Mouse (Mus musculus) WW6 (cell line): Measurements from ENCODE around the gene Jaml.

ENCODE experiments used
- DNase-seq: peaks from one replicate; pipeline ENCODE4 v3.0.0-alpha.2; 2013; ENCODE audit warnings: low read depth, low spot score

Gene Jaml

DNA sequence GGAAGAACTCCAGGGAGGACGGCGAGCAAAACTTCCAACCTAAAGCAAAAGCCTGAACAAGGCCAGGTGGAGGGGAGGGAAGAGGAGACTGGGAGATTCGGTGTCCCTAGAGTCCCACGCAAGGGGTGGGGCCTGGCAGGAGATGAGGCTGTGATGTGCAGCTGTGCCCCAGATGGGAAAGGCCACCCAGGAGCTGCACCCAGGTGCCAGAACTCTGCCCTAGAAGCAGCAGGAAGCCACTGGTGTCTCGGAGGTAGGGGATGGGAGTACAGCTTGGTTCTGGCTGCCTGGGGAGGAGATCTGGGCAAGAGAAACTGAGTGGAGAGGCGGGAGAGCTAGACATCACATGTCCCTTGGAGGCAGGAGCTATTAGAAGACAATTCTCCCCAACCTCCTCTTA, 42.0 kb downstream of the Jaml start:
- no peak for DNase-seq

DNA sequence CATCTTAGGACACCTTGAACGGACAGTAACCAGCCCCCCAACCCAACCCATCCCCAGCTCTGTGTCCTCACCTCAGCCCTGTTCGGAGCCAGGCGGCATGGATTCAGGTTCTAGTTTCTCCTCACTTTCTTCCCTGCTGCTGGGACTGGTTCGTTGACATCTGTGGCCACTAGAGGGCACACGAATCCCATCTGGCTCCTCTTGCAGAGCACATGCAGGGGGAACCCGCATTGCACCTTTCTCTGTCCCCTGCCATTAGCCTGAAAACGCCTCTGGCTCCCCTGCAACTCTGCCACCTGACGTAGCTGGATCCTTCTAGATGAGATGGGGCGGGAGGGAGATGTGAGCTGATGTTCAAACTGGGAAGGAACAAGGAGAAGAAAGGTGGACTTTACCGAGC, 42.8 kb downstream of the Jaml start:
- peak; percentile 78 for DNase-seq

DNA sequence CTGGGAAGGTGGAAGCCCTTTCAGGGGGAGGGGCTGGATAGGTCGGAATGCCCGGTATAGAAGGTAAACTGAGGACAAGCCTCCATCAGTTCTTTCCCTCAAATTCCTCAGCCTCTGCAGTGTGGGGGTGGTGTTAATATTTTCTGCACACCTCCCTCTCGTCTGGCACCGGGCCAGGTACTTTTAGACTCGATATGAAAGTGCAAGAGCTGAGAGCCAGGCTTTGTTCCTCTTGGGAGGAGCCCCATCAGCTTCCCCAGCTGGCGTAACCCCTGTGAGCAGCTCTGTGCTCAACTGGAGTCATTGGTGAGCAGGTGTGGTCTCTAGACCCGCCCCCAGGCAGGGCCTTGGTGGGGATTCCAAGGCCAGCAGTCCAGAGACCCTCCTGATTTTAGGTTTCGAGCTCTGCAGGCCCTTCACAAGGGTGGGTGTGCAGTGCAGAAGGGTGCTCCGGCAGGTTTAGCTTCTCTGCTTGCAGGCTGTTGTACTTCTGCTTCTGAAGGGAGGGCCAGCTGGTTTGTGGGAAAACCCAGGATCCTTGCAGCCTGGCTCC, 43.3 kb downstream of the Jaml start:
- DNase-seq = no peak

DNA sequence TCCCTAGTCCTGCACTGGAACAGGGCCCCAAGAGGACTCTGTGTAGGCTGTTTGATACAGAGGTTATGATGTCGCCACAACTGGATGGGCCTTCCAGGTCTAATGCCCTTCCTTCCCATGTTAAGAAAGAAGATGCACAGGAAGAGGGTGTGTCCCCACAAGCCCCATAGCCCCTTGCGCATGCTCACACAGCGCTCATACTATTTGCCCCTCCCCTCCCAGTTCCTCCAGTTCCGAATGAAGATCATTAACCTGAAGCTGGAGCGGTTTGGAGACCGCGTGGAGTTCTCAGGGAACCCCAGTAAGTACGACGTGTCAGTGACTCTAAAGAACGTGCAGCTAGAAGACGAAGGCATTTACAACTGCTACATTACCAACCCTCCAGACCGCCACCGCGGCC, 46.2 kb downstream of the Jaml start:
- no peak for DNase-seq

DNA sequence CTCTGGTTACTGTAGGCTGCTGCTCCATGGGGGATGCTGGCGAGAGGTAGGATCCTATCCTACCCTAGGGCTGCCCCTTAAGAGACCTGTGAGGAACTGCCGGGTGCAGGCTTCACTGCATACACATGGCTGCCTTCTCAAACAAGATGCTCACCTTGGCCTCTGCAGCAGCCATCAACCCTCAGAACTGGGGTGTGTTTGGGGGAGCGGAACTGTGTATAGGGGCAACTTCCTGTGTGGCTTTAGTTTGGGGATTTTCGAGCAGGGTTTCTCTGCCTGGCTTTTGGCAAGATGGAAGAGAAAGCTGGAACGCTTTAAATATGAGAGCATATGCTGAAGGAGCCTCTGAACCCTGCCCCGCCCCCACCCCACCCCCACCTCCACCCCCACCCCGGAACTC, 48.0 kb downstream of the Jaml start:
- DNase-seq = no peak

DNA sequence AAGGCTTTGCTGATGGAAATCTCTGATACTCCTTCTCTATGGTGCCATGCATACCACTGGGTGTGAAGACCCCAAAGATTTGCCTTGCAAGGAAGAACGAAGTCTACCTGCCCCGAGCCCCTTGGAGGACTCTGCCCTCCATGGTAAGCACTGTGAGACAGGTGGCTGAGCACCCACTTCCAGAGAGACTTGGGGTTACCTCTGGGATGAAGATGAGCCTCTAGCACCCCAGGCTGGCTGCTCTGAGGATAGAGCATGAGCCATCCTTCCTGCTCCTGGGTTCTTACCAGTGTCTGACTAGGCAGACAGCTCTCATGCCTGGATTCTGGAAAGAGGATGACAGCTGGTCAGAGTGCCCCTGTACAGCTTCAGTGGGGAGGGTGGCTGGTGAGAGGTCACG, 51.1 kb downstream of the Jaml start:
- DNase-seq = no peak

DNA sequence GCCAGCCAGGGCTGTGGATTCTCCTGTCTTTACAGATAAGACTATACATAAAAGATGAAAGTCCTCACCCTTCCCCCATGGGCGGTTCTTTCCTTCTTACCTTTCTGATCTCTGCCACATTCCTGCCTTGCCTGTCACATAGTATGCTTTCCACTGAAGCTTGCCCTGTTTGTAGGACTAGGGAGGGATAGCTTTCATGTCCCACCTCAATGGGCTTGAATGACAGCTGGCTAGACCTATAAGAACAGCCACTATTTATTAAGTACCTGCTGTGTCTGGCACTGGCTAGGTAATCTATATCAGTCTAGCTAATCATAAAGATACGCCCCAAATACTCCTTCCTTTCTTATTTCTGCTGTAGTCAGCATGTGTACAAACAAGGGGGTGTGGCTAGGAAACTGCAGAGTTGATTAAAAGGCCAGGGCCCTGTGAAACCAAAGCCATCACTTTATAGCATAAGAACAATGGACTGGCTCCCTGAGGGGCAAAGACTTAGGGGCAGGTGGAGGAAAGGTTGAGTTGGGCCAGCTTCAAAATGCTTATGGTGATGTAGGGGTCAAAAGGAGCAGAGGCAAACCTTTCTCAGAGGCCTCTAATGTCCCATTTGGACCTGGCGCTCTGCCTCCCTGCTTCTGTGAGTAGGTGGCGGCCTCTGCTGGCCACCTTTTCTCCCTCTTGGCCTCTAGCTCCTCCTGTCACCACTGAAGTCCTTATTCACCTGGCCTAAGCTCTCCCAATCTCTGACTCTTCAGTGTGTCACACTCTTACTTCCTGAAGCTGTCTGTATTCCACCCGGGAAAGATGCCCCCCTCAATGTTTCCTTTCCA, 54.7 kb downstream of the Jaml start:
- DNase-seq = no peak

DNA sequence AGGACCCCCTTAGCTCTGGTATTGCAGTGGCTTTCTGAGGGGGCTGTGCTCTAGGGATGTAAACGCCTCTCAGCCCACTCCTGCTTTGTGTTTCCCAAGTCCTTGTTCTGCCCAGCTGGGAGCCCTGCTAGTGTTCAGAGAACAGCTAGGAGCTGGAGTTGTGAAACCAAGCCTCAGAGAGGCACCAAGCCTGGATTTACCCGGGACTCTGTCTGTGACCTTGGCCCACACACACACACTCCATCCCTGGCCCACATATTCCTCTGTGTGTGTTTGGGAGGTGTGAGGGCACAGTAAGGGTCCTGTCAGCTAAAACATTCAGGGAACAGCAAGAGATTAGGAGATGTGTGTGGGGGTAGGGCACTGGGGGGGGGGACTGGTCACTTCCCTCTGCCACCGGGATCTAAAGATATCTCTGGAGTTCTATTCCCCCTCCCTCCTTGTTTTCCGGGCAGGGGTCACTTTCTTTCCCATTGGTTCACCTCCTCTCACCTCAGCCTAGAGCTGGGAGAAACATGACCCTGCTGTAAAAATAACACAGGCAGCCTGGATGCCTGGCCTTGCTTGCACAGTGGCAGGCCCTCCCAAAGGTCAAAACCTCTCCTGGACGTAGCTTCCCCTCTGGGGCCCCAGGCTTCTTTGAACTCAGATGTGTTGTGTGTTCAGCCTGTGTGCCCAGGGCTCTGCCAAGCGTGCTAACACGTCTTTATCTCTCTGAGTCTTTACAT, 57.6 kb downstream of the Jaml start:
- DNase-seq = no peak

DNA sequence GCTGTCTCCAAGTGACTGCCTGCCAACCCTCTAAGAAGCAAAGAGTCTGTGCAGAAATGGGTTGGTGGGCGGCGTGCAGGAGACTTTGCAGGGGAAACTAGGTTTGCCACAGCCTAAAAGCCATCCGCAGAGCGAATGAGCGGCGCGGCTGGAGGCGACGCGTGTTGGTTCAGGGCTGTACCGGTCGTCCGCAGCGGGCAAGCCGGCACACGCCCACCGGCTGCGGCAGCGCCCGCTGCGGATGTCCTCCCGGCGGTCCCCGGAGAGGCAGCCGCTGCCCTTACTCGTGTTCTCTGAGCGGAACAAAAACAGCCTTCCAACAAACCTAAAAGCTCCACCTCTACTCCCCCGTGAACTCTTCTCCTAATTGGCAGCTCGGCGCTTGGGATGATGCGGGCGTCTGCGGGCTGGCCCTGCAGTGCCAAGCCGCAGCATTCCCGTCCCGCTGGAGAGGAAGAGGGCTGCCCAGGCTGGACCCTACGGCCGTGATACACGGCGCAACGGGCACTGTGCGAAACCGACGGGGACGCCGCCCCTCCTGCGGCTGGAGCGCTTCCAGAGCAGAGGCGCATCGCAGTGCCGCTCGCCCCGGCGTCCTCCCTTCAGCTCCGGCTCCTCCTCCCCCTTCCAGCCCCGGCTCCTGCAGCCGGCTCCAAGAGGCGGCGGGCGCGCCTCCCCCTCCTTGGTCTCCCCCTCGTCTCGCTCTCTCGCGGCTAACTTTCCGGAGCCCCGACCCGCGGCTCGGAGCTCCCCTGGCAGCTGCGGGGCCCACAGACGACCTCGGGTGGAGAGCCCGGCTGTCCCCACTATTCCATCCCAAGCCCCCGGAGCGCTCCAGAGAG, 59.4 kb downstream of the Jaml start, which contains the start of gene Scn4b:
Gene Scn4b (plus strand): TSS at position 205 of the 842 bp plus-strand sequence.
- no peak for DNase-seq

DNA sequence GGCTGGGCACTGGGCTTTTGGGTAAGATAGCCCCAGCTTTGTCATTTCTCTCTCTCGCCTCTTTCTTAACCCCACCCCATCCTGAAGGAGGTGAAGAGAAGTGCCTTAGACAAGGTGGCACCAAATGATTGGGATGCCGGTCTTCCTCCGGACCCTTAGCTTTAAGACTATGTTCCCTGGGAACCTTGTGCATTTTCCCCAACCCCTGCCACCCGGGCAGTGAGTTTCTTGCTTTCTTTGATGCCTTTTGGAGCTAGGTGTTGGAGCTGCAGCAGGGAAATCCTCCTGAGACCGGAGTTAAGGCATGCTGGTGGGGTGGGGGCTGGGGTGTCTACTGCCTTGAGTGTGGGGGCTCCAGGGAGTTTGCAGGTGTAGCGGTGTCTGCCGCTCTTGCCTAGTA, 60.1 kb downstream of the Jaml start:
- no peak for DNase-seq

DNA sequence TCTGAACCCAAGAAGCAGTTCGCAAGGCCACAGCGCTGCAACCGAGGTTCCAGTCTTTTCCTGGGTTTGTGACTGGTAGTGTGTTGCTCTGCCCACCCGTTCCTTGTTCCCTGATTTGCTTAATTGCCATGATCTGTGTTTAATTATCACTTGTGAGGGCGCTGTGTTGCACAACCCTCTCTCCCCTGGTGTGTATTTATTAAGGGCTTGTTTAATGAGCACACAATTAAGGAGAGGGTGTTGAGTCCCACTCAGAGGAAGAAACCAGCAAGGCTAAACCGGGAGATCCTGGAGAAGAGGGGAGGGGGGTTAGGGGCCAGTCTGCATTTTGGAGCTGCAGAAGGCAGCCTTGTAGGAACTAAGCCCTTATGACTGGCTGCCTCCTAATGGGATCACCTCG, 62.0 kb downstream of the Jaml start:
- DNase-seq = no peak

DNA sequence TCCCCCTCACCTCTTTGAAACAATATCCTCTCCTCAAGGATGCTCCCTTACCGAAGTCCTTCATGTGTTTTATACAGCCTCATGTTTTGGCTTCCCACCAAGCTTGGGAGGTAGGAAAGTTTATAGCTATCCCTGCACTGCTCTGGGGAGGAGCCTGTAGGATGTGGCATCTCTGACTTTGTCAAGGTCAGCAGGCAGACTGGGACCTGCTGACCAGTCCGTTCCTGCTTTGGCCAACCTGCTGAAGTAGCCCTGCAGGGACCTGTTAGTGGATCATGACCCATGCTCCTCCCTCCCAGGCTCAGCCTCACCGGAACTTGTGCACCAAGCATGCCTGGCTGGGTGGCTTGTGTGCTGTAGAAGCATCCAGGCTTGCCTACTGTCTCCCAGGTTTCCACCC, 63.7 kb downstream of the Jaml start:
- DNase-seq = no peak

DNA sequence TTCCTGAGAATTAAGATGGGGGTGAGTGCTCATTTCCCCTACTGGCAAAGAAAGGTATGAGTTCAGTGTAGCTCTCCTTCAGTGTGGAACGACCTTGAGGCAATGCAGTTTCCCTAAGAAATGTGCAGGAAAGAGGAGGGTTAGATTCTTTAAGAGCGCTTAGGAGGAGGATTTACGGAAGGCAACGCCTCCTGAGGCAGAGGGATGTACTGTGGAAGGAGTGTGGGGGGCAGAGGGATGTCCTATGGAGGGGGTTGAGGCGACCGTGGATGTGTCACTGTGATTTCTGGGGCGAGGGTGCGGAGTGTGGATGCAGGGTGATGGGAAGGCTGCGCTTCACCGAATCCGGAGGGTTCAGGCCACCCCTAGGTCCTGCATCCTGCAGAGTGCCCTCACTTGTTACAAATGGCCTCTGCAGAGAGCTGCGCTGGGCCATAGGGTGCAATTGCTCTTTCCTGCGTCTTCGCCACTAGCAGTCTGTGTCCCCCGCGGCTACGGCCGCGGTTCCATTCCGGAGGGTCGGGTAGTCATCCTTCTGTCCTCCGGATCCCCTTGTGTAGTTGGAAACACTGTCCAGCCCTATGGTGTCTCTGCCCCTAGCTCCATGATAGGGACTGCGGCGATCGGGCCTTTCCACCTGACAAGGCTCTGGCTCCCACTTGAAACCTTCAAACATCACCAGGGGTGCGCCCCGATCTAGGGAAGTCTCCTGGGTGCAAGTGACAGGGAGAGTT, 66.7 kb downstream of the Jaml start:
- no peak for DNase-seq

DNA sequence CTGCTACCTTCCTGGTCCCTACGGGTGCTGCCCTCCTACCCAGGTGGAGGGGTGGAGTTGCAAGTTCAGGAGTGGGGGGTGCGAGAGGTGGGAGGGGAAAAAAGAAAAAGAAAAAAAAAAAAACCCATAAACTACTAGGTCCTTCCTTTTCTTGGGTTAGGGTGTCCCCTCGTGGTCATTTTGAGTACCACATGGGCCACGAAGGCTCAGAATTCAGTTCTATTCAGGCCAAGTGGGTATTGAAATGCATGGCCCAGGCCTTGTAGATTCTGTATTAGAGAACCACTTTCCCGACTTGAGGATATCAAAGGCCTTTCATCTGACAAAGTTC, 67.2 kb downstream of the Jaml start:
- no peak for DNase-seq

DNA sequence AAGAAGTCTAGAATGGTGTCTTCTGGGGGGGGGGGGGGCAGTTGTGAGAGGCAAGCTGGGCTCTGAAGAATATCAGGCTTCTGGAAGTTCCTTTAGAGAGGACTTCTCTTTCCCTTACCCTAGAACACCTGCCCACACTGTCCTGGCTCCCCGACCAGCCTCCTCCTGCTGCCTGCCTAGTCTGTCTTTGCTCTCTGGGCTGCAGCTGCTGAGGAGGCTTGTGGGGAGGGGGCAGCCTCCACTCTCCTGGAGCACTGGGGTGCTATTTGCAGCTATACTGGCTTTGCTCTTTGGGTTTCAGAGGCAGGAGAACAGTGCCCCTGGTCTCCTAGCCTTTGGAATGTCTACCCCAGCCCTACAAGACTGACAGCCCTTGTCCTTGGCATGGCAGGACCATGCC, 72.0 kb downstream of the Jaml start:
- DNase-seq = no peak

DNA sequence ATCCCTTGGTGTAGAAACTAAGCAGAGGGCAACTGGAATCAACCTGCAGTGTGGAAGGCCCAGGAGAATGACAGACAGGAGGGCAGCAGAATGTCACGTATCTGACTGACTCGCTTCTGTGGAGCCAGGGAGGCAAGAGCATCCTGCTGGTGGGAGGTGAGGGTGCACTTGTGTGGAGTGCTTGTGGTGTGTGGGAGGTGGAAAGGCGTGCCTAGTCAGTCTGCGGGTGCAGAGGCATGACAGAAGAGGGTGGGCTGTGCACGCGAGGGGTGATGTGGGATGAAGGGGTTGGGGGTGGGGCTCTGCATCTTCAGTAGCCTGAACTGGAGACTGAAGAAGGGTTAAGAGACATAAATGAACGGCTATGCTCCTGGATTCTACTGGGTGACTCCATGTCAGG, 74.4 kb downstream of the Jaml start:
- no peak for DNase-seq
